15 mouse cellular contexts compared by ENCODE assay signal in the genomic region with DNA sequence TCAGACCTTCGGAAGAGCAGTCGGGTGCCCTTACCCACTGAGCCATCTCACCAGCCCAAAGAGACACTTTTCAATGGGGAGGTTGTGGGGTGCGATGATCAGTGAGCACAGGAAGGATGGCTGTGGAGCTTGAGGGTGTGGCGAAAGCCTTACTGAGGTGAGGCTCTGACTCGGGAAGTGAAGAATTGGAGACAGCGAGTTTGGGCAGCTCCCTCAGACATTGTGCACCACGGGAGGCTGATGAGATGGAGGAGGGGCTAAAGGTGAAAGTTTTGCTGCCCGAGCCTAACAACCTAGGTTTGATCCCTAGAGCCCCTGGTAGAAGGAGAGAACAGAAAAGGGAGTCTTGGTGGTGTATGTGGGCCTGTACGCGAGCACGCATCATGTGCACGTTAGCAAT. TPM values are rescaled to one million over a fixed set of nuclear protein-coding genes. Genes with fewer than 3 reads are reported as not detected.
"Had no signal": no experiment of that assay in that cellular context is flagged by ENCODE, and none has a peak within 500 bp of the region (broad histone marks: within the 10 kb centered on the region; RNA-seq: fewer than 3 reads in every experiment).

No protein-coding gene starts in this region.

- H3K4me2 ChIP-seq: lung, embryonic 14.5 days had no signal

- H3K27ac ChIP-seq: kidney, postnatal 0 days; layer of hippocampus, adult 2 months; limb, embryonic 10.5 days; liver, embryonic 15.5 days; midbrain, embryonic 10.5 days; neural tube, embryonic 15.5 days had no signal

- H3K27me3 ChIP-seq: liver, embryonic 15.5 days; neural tube, embryonic 15.5 days had no signal

- DNase-seq: kidney, adult 11 months; kidney, adult 9 months; kidney, postnatal 36 days; lung, embryonic 14.5 days; midbrain, embryonic 14.5 days; right cerebral cortex, postnatal 4 days; spleen, adult 18-20 months; thymus, postnatal 36 days had no signal

- H3K9ac ChIP-seq: liver, embryonic 15.5 days; lung, embryonic 14.5 days; neural tube, embryonic 15.5 days had no signal

- H3K9me3 ChIP-seq: limb, embryonic 10.5 days; liver, embryonic 15.5 days; midbrain, embryonic 10.5 days; neural tube, embryonic 15.5 days had no signal

- H3K4me3 ChIP-seq: layer of hippocampus, adult 2 months; liver, embryonic 15.5 days; myocyte; neural tube, embryonic 15.5 days had no signal

RNA-seq across cellular contexts. Expression of a gene that starts 21.7 kb away (rescaled TPM):
- polyA plus RNA-seq: myocyte had no signal
